Mouse (Mus musculus): Measurements from ENCODE around the gene Gpatch4. TPM values are rescaled to one million over a fixed set of nuclear protein-coding genes. Genes with fewer than 3 reads are reported as not detected.

Gpatch4 gene
- polyA plus RNA-seq, 1 experiment from 2014 or later, result 36.0 TPM

GRCm38 (mm10) chr3:88049532-88049931, 6.6 kb downstream of the Gpatch4 start:
- Histone ChIP-seq H3K27ac (replicated peaks) (no peak overlapping the region), H3K9ac (no peak overlapping the region), H3K27me3 (no peaks in the 10 kb centered on the region), H3K36me3 (peaks cover 36% of the 10 kb centered on the region), H3K4me1 (replicated peaks) (0 out of 2 replicates have a peak, but pooled peaks cover 6% of the 10 kb centered on the region), H3K9me3 (no peaks in the 10 kb centered on the region), H3K4me2 (no peak overlapping the region), H3K4me3 (no peak overlapping the region)
- no peak for ATAC-seq (ENCODE audit: low FRiP score, low read depth)
- WGBS, result 91% methylated on average over 3 of the region's 3 CpGs

GRCm38 (mm10) chr3:88057030-88057429, 14.1 kb downstream of the Gpatch4 start:
- Histone ChIP-seq H3K4me2 (peak overlapping the region; percentile 88), H3K27ac (replicated peaks) (no peak overlapping the region), H3K4me3 (peak overlapping the region; percentile 88), H3K36me3 (peaks cover 36% of the 10 kb centered on the region), H3K9ac (peak overlapping the region; percentile 92; the same call in 1 of the 2 replicates), H3K4me1 (replicated peaks) (peaks cover 17% of the 10 kb centered on the region), H3K27me3 (no peaks in the 10 kb centered on the region), H3K9me3 (no peaks in the 10 kb centered on the region)
- ATAC-seq (ENCODE audit: low FRiP score, low read depth), result no peak
- WGBS, result 87% methylated on average over 6 of the region's 6 CpGs

DNA sequence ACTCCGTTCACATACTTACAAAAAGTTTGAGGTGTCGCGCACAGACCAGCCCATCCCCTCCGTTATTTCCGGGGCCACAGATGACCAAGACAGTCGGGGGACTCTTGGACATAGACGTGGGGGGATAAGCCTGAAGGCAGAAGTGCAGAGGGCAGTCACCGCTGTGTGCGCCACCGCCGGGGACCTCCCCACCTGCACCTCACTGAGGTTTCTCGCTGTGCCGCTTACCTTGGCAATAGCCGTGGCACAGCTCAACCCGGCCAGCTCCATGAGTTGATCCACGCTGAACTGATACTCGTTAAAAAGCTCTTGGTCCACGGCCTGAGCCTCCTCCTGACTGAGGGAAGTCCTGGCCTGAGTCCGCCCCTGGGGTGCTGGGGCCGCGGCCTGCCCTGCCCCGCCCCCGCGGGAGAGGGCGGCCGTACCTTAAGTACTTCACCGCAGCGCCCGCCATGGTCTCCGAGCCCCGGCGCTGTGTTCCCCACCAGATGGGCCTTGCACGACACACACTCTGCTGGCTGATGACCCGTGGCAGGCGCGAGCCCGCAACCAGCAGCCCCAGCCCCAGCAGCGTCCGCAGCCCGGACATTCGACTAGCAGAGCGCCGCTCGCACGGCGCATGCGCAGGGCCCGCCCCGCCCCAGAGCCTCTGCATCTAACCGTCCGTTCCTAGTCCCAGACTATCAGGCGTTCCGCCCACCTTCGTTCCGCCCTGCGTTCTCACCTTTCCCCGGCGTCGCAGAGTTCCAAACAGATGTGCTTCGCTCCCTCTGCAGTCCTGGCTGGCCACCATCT, 15.2 kb downstream of the Gpatch4 start, which contains the start of gene Naxe:
Naxe (minus strand) TSS at position 594 of the 795 bp plus-strand sequence.
- Histone ChIP-seq H3K27ac (replicated peaks) (peak within 1 kb of the TSS; percentile 76), H3K9ac (peak within 1 kb of the TSS; percentile 92), H3K4me2 (peak within 1 kb of the TSS; percentile 88), H3K36me3 (peaks cover 25% of the 10 kb centered on the region), H3K9me3 (no peaks in the 10 kb centered on the region), H3K4me3 (peak within 1 kb of the TSS; percentile 88), H3K27me3 (no peaks in the 10 kb centered on the region), H3K4me1 (replicated peaks) (peaks cover 17% of the 10 kb centered on the region)
- under 1% methylated on average over 60 of the region's 60 CpGs for WGBS
- ATAC-seq (ENCODE audit: low FRiP score, low read depth), result peak; percentile 94

- ATAC-seq (ENCODE audit: low FRiP score, low read depth), result no peak
- Histone ChIP-seq H3K27me3 (0 out of 2 replicates have a peak, but pooled peaks cover 7% of the 10 kb centered on the region), H3K9me3 (no peaks in the 10 kb centered on the region), H3K36me3 (no peaks in the 10 kb centered on the region), H3K4me3 (no peak overlapping the region), H3K4me2 (no peak overlapping the region), H3K27ac (replicated peaks) (no peak overlapping the region), H3K9ac (no peak overlapping the region), H3K4me1 (replicated peaks) (no peaks in the 10 kb centered on the region)
- WGBS, result 43% methylated on average over 2 of the region's 2 CpGs
These were observed 25.5 kb downstream of the Gpatch4 start for GRCm38 (mm10) chr3:88068386-88068785.

GRCm38 (mm10) chr3:88071783-88072182, 28.9 kb downstream of the Gpatch4 start:
- no peak overlapping the region for H3K27ac ChIP-seq (replicated peaks)
- H3K4me1 ChIP-seq (replicated peaks), result no peaks in the 10 kb centered on the region
- WGBS, result 2% methylated on average over 5 of the region's 5 CpGs
- 0 out of 2 replicates have a peak, but pooled peaks cover 7% of the 10 kb centered on the region for H3K27me3 ChIP-seq
- no peak overlapping the region for H3K9ac ChIP-seq
- no peaks in the 10 kb centered on the region for H3K9me3 ChIP-seq
- no peaks in the 10 kb centered on the region for H3K36me3 ChIP-seq
- no peak overlapping the region for H3K4me2 ChIP-seq
- no peak overlapping the region for H3K4me3 ChIP-seq
- ATAC-seq (ENCODE audit: low FRiP score, low read depth), result peak; percentile 84

DNA sequence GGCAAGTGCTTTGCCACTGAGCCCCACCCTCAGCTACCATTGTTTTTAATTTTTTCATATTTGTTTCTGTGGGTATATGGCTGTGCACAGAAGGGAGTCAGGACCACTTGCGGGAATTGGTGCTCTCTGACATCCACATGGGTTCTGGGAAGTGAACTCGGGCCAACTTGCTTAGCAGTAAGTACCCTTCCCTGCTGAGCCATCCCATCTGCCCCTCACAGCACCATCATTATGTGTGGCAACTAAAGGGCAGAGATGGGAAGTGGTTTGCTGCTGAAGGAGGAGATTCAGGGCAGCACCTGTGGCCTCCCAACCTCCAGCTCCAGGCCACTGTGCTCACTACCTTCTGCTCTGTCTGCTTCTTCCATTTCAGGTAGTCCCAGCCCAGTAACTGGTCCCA, 30.7 kb downstream of the Gpatch4 start:
- H3K4me3 ChIP-seq, result no peak overlapping the region
- no peaks in the 10 kb centered on the region for H3K36me3 ChIP-seq
- no peaks in the 10 kb centered on the region for H3K4me1 ChIP-seq (replicated peaks)
- H3K27ac ChIP-seq (replicated peaks), result no peak overlapping the region
- WGBS, result 72% methylated on average over 2 of the region's 2 CpGs
- H3K9ac ChIP-seq, result no peak overlapping the region
- H3K4me2 ChIP-seq, result no peak overlapping the region
- ATAC-seq (ENCODE audit: low FRiP score, low read depth), result no peak
- H3K9me3 ChIP-seq, result no peaks in the 10 kb centered on the region
- H3K27me3 ChIP-seq, result 0 out of 2 replicates have a peak, but pooled peaks cover 7% of the 10 kb centered on the region

DNA sequence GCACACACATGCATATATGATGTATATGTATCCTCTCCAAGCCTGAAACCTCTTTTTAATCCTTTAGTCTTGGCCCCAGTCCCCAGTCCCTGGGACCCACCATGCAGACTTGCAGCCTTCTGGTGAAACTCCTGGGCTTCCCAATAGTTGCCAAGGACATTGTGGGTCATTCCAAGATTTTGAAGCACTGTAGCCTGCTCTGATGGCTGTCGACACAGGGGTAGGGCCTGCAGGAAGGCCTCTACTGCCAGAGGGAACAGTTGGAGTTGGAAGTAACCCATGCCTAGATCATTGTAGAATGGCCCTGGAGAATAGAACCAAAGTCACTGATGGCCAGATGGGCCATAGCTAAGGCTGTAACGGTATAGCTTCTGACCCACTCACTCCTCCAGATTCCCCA, 31.4 kb downstream of the Gpatch4 start:
- no peak for ATAC-seq (ENCODE audit: low FRiP score, low read depth)
- Histone ChIP-seq H3K36me3 (no peaks in the 10 kb centered on the region), H3K27ac (replicated peaks) (no peak overlapping the region), H3K4me2 (no peak overlapping the region), H3K27me3 (0 out of 2 replicates have a peak, but pooled peaks cover 7% of the 10 kb centered on the region), H3K4me1 (replicated peaks) (no peaks in the 10 kb centered on the region), H3K9ac (no peak overlapping the region), H3K4me3 (no peak overlapping the region), H3K9me3 (no peaks in the 10 kb centered on the region)
- WGBS, result 78% methylated on average over 2 of the region's 2 CpGs

DNA sequence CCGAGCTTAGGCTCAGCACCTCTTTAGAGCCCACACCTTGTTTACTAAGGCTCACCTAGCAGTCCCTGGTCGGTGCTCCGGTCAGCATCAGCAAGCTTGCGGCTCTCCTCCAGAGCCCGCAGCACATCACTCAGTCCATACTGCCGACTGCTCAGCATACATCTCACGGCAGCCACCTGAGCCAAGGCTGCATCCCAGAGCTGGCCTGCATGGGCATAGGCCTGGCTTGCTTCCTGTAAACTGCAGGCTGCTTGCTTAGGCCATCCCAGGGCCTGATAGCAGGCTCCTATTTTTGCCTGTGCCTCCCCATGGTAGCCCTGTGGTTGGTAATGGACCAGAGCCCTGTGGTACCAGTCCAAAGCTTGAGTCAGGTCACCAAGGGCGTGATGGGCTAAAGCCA, 31.9 kb downstream of the Gpatch4 start:
- H3K9ac ChIP-seq, result no peak overlapping the region

GRCm38 (mm10) chr3:88077441-88077840, 34.5 kb downstream of the Gpatch4 start:
- WGBS, result 43% methylated on average over 8 of the region's 8 CpGs
- no peaks in the 10 kb centered on the region for H3K27me3 ChIP-seq
- H3K4me1 ChIP-seq (replicated peaks), result peaks cover 12% of the 10 kb centered on the region
- ATAC-seq (ENCODE audit: low FRiP score, low read depth), result no peak
- H3K9me3 ChIP-seq, result no peaks in the 10 kb centered on the region
- H3K9ac ChIP-seq, result no peak overlapping the region
- H3K36me3 ChIP-seq, result no peaks in the 10 kb centered on the region
- H3K4me3 ChIP-seq, result no peak overlapping the region
- H3K4me2 ChIP-seq, result no peak overlapping the region
- no peak overlapping the region for H3K27ac ChIP-seq (replicated peaks)

More for the DNA sequence above, 31.9 kb downstream of the Gpatch4 start:
- no peaks in the 10 kb centered on the region for H3K36me3 ChIP-seq
- no peaks in the 10 kb centered on the region for H3K4me1 ChIP-seq (replicated peaks)
- no peaks in the 10 kb centered on the region for H3K9me3 ChIP-seq
- H3K4me3 ChIP-seq, result no peak overlapping the region
- no peak overlapping the region for H3K4me2 ChIP-seq
- ATAC-seq (ENCODE audit: low FRiP score, low read depth), result no peak
- 82% methylated on average over 8 of the region's 8 CpGs for WGBS
- no peak overlapping the region for H3K27ac ChIP-seq (replicated peaks)
- H3K27me3 ChIP-seq, result 0 out of 2 replicates have a peak, but pooled peaks cover 7% of the 10 kb centered on the region

GRCm38 (mm10) chr3:88078204-88078603, 35.3 kb downstream of the Gpatch4 start, which contains the start of gene Ttc24:
TSS of gene Ttc24 (minus strand) at chr3:88078304.
- Histone ChIP-seq H3K36me3 (no peaks in the 10 kb centered on the region), H3K4me2 (no peak within 1 kb of the TSS), H3K9me3 (no peaks in the 10 kb centered on the region), H3K4me1 (replicated peaks) (peaks cover 17% of the 10 kb centered on the region), H3K27me3 (no peaks in the 10 kb centered on the region), H3K9ac (no peak within 1 kb of the TSS), H3K27ac (replicated peaks) (no peak within 1 kb of the TSS), H3K4me3 (no peak within 1 kb of the TSS)
- 83% methylated on average over 4 of the region's 4 CpGs for WGBS
- no peak for ATAC-seq (ENCODE audit: low FRiP score, low read depth)

GRCm38 (mm10) chr3:88081345-88082223, 38.7 kb downstream of the Gpatch4 start, which contains the start of gene Iqgap3:
TSS of gene Iqgap3 (plus strand) at chr3:88081971.
- no peaks in the 10 kb centered on the region for H3K36me3 ChIP-seq
- H3K9me3 ChIP-seq, result no peaks in the 10 kb centered on the region
- 19% methylated on average over 33 of the region's 33 CpGs for WGBS
- H3K9ac ChIP-seq, result peak within 1 kb of the TSS; percentile 30; the same call in 1 of the 2 replicates
- H3K4me3 ChIP-seq, result peak within 1 kb of the TSS; percentile 42
- no peaks in the 10 kb centered on the region for H3K27me3 ChIP-seq
- H3K4me2 ChIP-seq, result peak within 1 kb of the TSS; percentile 76
- ATAC-seq (ENCODE audit: low FRiP score, low read depth), result peak; percentile 93
- peaks cover 17% of the 10 kb centered on the region for H3K4me1 ChIP-seq (replicated peaks)
- peak within 1 kb of the TSS; percentile 46 for H3K27ac ChIP-seq (replicated peaks)

All from hindbrain, embryonic 15.5 days (tissue).